Mouse (Mus musculus): Measurements from ENCODE around the gene Gm13287.
A peak's percentile ranks its signal among the peaks of the same experiment; 100 is the strongest.

DNA sequence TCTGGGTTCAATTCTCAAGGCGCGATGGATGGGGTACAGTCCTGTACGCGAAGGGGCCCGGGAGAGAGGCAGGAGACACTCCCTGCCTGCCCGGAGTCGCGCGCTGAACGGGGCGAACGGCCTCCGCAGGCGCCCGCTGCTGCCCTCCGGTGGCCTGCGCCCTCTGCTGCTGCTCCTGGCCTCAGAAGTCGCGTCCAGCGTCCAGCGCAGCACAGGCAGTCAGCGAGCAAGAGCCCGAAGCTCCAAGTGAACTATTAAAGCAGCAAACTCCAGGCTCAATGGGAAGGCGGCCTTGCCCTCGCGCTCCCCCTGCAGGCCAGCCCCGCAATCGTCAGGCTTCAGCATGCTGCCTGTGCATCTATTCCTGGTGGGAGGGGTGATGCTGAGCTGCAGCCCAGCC is 42.6 kb upstream of the Gm13287 start:
- TF ChIP-seq CTCF (IDR thresholded peaks at IDR 0.05; ENCODE audit: low read depth, low read length), result peak; percentile 40
- TF ChIP-seq POLR2A (IDR thresholded peaks at IDR 0.05; ENCODE audit: extremely low read depth, insufficient read depth, low read length), result peak; percentile 50; the same call in 1 of the 2 replicates
